In genomic region chr8:83898456-83898855, GRCm38 (mm10) we compare ENCODE assay signal across 8 mouse cellular contexts. TPM values are rescaled to one million over a fixed set of nuclear protein-coding genes. Genes with fewer than 3 reads are reported as not detected.
DNase-seq lines count a peak whose midpoint lies in the region; ATAC-seq and TF ChIP-seq lines count a peak whose summit lies in the region.
"Had no signal": no experiment of that assay in that cellular context is flagged by ENCODE, and none has a peak within 500 bp of the region (broad histone marks: within the 10 kb centered on the region; RNA-seq: fewer than 3 reads in every experiment).

No protein-coding gene starts in this region.

- no peaks in the 10 kb centered on the region for H3K36me3 ChIP-seq in lung, embryonic 14.5 days (ENCODE audit: insufficient read depth)
- no peaks in the 10 kb centered on the region for H3K36me3 ChIP-seq in forebrain, embryonic 14.5 days (ENCODE audit: control insufficient read depth, insufficient read depth, low read length)
- no peaks in the 10 kb centered on the region for H3K36me3 ChIP-seq in limb, embryonic 13.5 days

- H3K27me3 ChIP-seq in lung, embryonic 14.5 days (ENCODE audit: insufficient read depth, low read length) = no peaks in the 10 kb centered on the region
- H3K27me3 ChIP-seq in forebrain, embryonic 14.5 days (replicated peaks; ENCODE audit: control insufficient read depth, insufficient read depth, low read length) = peaks cover 10% of the 10 kb centered on the region; the same call in 1 of the 2 replicates
- peaks cover 24% of the 10 kb centered on the region for H3K27me3 ChIP-seq in limb, embryonic 13.5 days

- TF ChIP-seq CTCF in lung, embryonic 14.5 days (IDR thresholded peaks at IDR 0.05; ENCODE audit: low read depth) = no peak
- TF ChIP-seq CTCF in lung, adult 2 months (IDR thresholded peaks at IDR 0.05; ENCODE audit: insufficient read depth, low read length) = no peak
- TF ChIP-seq CTCF in olfactory bulb, adult 2 months (IDR thresholded peaks at IDR 0.05; ENCODE audit: insufficient read depth, low read depth, low read length) = no peak

- peaks cover 26% of the 10 kb centered on the region for H3K4me1 ChIP-seq in lung, embryonic 14.5 days (ENCODE audit: insufficient read depth)
- H3K4me1 ChIP-seq in lung, adult 2 months (ENCODE audit: control insufficient read depth, insufficient read depth, low read length) = peaks cover 2% of the 10 kb centered on the region; the same call in 1 of the 2 replicates
- peaks cover 15% of the 10 kb centered on the region for H3K4me1 ChIP-seq in forebrain, embryonic 14.5 days (ENCODE audit: control insufficient read depth, insufficient read depth, low read length)
- peaks cover 45% of the 10 kb centered on the region for H3K4me1 ChIP-seq in limb, embryonic 13.5 days
- H3K4me1 ChIP-seq in olfactory bulb, adult 2 months (ENCODE audit: control insufficient read depth, insufficient read depth, low read length) = peaks cover 20% of the 10 kb centered on the region

- WGBS in lung, embryonic 14.5 days = 2% methylated on average over 10 of the region's 10 CpGs
- WGBS in lung, adult 2 months = 14% methylated on average over 10 of the region's 10 CpGs
- 3% methylated on average over 10 of the region's 10 CpGs for WGBS in forebrain, embryonic 14.5 days
- 1% methylated on average over 10 of the region's 10 CpGs for WGBS in limb, embryonic 13.5 days
- WGBS in olfactory bulb, adult 2 months = 4% methylated on average over 10 of the region's 10 CpGs

- H3K9me3 ChIP-seq in lung, embryonic 14.5 days (ENCODE audit: low read depth, low read length) = no peaks in the 10 kb centered on the region
- no peaks in the 10 kb centered on the region for H3K9me3 ChIP-seq in forebrain, embryonic 14.5 days (replicated peaks; ENCODE audit: control insufficient read depth, low read length)
- H3K9me3 ChIP-seq in limb, embryonic 13.5 days = no peaks in the 10 kb centered on the region

- no peak for TF ChIP-seq POLR2A in lung, adult 2 months (IDR thresholded peaks at IDR 0.05; ENCODE audit: borderline replicate concordance, extremely low read depth, low read depth, low read length)
- TF ChIP-seq POLR2A in olfactory bulb, adult 2 months (IDR thresholded peaks at IDR 0.05; ENCODE audit: insufficient read depth, low read depth, low read length) = no peak

- peak overlapping the region; percentile 97 for H3K27ac ChIP-seq in lung, embryonic 14.5 days (ENCODE audit: low read depth)
- 0 out of 2 replicates have a peak overlapping the region, but pooled peaks have one; percentile 99 for H3K27ac ChIP-seq in forebrain, embryonic 14.5 days (ENCODE audit: low read depth, low read length)
- peak overlapping the region; percentile 99 for H3K27ac ChIP-seq in limb, embryonic 13.5 days
- peak overlapping the region; percentile 99; the same call in 1 of the 2 replicates for H3K27ac ChIP-seq in olfactory bulb, adult 2 months (ENCODE audit: insufficient read depth, low read depth, low read length)
- H3K27ac ChIP-seq: macrophage had no signal

- H3K4me2 ChIP-seq in lung, embryonic 14.5 days = peak overlapping the region; percentile 90
- peak overlapping the region; percentile 67 for H3K4me2 ChIP-seq in forebrain, embryonic 14.5 days (ENCODE audit: low read length)
- H3K4me2 ChIP-seq in limb, embryonic 13.5 days (replicated peaks) = peak overlapping the region; percentile 83

- no peak for ATAC-seq in lung, embryonic 14.5 days (ENCODE audit: insufficient read depth)
- no peak for ATAC-seq in forebrain, embryonic 14.5 days
- ATAC-seq in limb, embryonic 13.5 days (ENCODE audit: low FRiP score, low read depth) = no peak

- H3K4me3 ChIP-seq in lung, embryonic 14.5 days (ENCODE audit: low read depth, low read length) = peak overlapping the region; percentile 98
- H3K4me3 ChIP-seq in lung, adult 2 months (replicated peaks; ENCODE audit: extremely low read depth, low read depth, low read length) = no peak overlapping the region
- peak overlapping the region; percentile 96 for H3K4me3 ChIP-seq in forebrain, embryonic 14.5 days (ENCODE audit: low read depth, low read length)
- peak overlapping the region; percentile 99 for H3K4me3 ChIP-seq in limb, embryonic 13.5 days
- H3K4me3 ChIP-seq in olfactory bulb, adult 2 months (ENCODE audit: insufficient read depth, low read depth, low read length) = peak overlapping the region; percentile 80

- H3K9ac ChIP-seq in lung, embryonic 14.5 days = peak overlapping the region; percentile 23; the same call in 1 of the 2 replicates
- H3K9ac ChIP-seq in forebrain, embryonic 14.5 days (ENCODE audit: low read length) = peak overlapping the region; percentile 96
- peak overlapping the region; percentile 50; the same call in 1 of the 2 replicates for H3K9ac ChIP-seq in limb, embryonic 13.5 days

- DNase-seq in lung, embryonic 14.5 days = peak; percentile 76
- no peak for DNase-seq in lung, adult 2 months
- peak; percentile 77 for DNase-seq in cerebellum, adult 9-11 months
- peak; percentile 66 for DNase-seq in forebrain, embryonic 14.5 days (ENCODE audit: low spot score)
- DNase-seq in spleen, postnatal 14 days (ENCODE audit: low spot score in 2 of 2) = no peak

RNA-seq across cellular contexts. Expression of gene Adgrl1, which starts 1.4 kb away (rescaled TPM):
- polyA plus RNA-seq in lung, embryonic 14.5 days (2014; fragmentation: Nextera tagmentation; extraction: Ambion mirVana) = 23.3 and 29.1 TPM in 2 replicates
- 81.1 and 86.4 TPM in 2 replicates for polyA plus RNA-seq in lung, adult 2 months (2012; rRNA removed)
- polyA plus RNA-seq in forebrain, embryonic 14.5 days (2014; fragmentation: Nextera tagmentation; extraction: Ambion mirVana) = 44.4 and 50.9 TPM in 2 replicates
- polyA plus RNA-seq in limb, embryonic 13.5 days (2015; fragmentation: Nextera tagmentation; extraction: Ambion mirVana) = 28.1 and 29.3 TPM in 2 replicates
- 113 TPM in 1 of 2 replicates, not detected in the other for polyA plus RNA-seq in olfactory bulb, adult 2 months (2012; ENCODE audit: insufficient read depth, insufficient read length, low replicate concordance, missing spikeins)

RNA-seq across cellular contexts. Expression of gene Gm10644, which starts 56.5 kb away (rescaled TPM):
- polyA plus RNA-seq in lung, embryonic 14.5 days (2014; fragmentation: Nextera tagmentation; extraction: Ambion mirVana) = 0.50 and 0.64 TPM in 2 replicates
- 1.7 and 2.0 TPM in 2 replicates for polyA plus RNA-seq in lung, adult 2 months (2012; rRNA removed)
- 0.61 and 0.93 TPM in 2 replicates for polyA plus RNA-seq in forebrain, embryonic 14.5 days (2014; fragmentation: Nextera tagmentation; extraction: Ambion mirVana)
- 0.40 and 0.43 TPM in 2 replicates for polyA plus RNA-seq in limb, embryonic 13.5 days (2015; fragmentation: Nextera tagmentation; extraction: Ambion mirVana)
- not detected in 2 replicates for polyA plus RNA-seq in olfactory bulb, adult 2 months (2012; ENCODE audit: insufficient read depth, insufficient read length, low replicate concordance, missing spikeins)

RNA-seq across cellular contexts. Expression of gene Asf1b, which starts 56.9 kb away (rescaled TPM):
- polyA plus RNA-seq in lung, embryonic 14.5 days (2014; fragmentation: Nextera tagmentation; extraction: Ambion mirVana) = 87.4 and 88.9 TPM in 2 replicates
- polyA plus RNA-seq in lung, adult 2 months (2012; rRNA removed) = 7.5 and 7.9 TPM in 2 replicates
- polyA plus RNA-seq in forebrain, embryonic 14.5 days (2014; fragmentation: Nextera tagmentation; extraction: Ambion mirVana) = 23.8 and 31.6 TPM in 2 replicates
- polyA plus RNA-seq in limb, embryonic 13.5 days (2015; fragmentation: Nextera tagmentation; extraction: Ambion mirVana) = 51.4 and 52.9 TPM in 2 replicates
- not detected in 2 replicates for polyA plus RNA-seq in olfactory bulb, adult 2 months (2012; ENCODE audit: insufficient read depth, insufficient read length, low replicate concordance, missing spikeins)

Comparison
In these comparisons a context has a peak if more than half of its experiments do, and no peak if none do; other contexts are left out.
1. DNase-seq: peak in lung, embryonic 14.5 days (single experiment), cerebellum, adult 9-11 months (single experiment) and forebrain, embryonic 14.5 days (single experiment); none in lung, adult 2 months (single experiment) and spleen, postnatal 14 days (0 of 2).
2. H3K9ac ChIP-seq: peak in every context shown above with its lines; median percentile 96 in forebrain, embryonic 14.5 days; 50 in limb, embryonic 13.5 days; 23 in lung, embryonic 14.5 days.
3. Peak in every context shown above with its lines, with median percentiles within 50 percentile points of each other: H3K27ac ChIP-seq and H3K4me2 ChIP-seq.